Mouse (Mus musculus) heart, postnatal 10 days (tissue): ENCODE results near the gene Hivep3. TPM values are rescaled to one million over a fixed set of nuclear protein-coding genes. Genes with fewer than 3 reads are reported as not detected.

Experiments used
- DNase-seq, 2 experiments: peaks; one replicate each; pipeline ENCODE4 v3.0.0; 2021
- intact Hi-C: fragments of 180-260 bp; cut with DNase I; formaldehyde crosslinking; loops from one replicate; pipeline ENCODE4 v1.15.1; 2025
- total RNA-seq, 2 experiments: library from RNA; stranded (reverse); gene quantifications; 2 replicates each; pipeline ENCODE4 v1.2.3; 2021

Hivep3 gene
- total RNA-seq, 2 experiments from 2014 or later, result 5.7 to 5.9 TPM

DNA sequence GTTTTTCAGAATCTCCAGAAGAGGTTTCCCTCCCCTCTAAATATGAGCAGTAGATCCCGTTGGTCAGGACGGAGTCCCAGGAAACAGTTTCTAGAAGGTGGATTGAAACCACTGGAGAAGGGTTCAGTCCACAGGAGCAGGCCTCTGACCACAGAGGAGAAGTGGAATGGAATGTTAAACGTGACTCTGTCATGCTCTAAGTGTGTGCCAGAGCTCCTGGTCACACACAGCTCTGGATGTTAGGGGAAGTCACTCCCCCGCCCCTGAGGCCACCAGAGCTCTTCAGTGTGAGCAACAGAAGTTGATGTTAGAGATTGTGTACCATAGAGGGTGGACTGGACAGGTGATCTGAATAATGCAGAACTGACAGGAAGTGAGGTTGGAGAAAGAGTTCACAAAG is 258.2 kb downstream of the Hivep3 start:
- intact Hi-C loops, result no loop called here

DNA sequence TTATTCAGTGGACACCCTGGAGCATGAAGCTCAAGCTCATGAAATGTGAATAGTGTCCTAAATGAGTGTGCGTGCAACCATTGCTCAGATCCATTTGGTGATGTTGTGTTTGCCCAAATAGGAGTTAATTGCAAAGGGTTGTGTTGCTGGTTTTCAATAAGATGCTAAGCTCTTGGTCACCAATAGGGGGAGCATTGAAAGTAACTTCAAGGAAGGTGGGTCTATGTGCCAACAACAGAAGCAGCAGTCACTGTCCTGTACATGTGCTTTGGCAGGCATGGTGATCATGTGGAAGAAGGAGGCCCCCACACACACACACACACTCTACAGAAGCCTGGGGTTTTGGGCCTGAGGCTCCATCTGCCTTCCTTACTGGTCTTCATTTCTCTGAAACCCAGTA is 262.8 kb downstream of the Hivep3 start:
- no peak for DNase-seq
- intact Hi-C loops, result no loop called here

More for the DNA sequence above, 258.2 kb downstream of the Hivep3 start:
- DNase-seq, result no peak

GRCm38 (mm10) chr4:119997351-119997750 is 263.8 kb downstream of the Hivep3 start:
- intact Hi-C loops, result no loop called here
- DNase-seq, result no peak

GRCm38 (mm10) chr4:119998911-119999310 is 265.3 kb downstream of the Hivep3 start:
- DNase-seq, result no peak
- intact Hi-C loops, result no loop called here

GRCm38 (mm10) chr4:120000881-120001280 is 267.3 kb downstream of the Hivep3 start:
- intact Hi-C loops, result no loop called here
- DNase-seq, result no peak

- intact Hi-C loops, result no loop called here
- no peak for DNase-seq
Measured at GRCm38 (mm10) chr4:120003006-120003405, 269.4 kb downstream of the Hivep3 start.

DNA sequence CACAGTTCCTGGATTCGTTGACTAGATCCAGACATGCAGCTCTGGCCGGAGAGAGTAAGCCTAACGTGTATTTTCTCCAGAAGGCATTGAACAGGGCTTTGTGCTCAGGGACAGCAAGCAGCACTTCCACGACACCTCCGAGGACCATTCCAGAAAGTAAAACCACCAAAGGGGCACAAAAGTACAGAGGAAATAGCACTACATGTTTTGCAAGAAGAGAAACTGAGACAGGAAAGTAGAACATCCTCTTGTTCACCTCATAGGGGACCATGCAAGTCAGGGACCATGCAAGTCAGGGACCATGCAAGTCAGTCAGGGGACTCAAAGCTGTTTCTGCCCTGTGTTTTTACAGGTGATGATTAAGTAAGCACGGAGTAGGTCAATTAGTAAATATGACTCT is 272.5 kb downstream of the Hivep3 start:
- intact Hi-C loops, result no loop called here
- DNase-seq, result no peak

DNA sequence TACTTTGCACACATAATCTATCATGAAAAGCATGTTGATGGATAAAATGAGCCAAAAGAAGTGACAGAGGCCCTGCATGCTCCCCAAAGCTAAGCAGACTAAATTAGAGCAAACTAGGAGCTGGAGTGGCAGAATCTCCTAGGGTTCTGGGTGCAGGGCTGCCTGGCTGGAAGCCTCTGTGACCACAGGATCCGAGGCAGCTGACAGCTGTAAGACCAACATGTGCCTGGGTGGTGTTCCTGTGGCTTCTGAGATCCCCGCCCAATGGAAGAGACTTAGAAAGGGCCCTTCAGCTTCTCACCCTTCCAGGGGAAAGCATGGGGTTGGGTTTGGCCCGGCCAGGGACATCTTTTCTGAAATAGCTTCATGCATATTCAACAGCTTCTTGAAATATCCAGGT is 274.3 kb downstream of the Hivep3 start:
- intact Hi-C loops, result no loop called here
- DNase-seq, result no peak

DNA sequence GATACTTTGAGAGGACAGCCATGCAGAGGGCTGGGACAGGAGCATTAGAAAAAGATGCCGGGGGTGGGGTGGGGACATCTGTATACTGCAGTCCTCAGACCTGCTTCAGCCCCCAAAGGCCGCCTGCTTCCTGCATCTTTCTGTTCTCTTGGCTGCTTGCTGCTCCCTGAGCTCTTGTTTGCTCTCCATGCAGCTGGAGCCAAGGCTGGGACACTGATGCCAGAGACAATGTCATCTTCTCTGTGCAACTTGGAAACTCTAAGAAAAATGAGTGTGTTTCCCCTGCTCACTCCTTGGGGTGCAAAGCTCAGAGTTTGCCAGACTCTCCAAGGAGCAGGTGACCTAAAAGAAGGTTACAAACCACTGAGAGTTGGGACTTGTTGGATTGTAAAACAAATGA is 275.6 kb downstream of the Hivep3 start:
- intact Hi-C loops, result no loop called here
- DNase-seq, result peak; percentile 42 to 55

DNA sequence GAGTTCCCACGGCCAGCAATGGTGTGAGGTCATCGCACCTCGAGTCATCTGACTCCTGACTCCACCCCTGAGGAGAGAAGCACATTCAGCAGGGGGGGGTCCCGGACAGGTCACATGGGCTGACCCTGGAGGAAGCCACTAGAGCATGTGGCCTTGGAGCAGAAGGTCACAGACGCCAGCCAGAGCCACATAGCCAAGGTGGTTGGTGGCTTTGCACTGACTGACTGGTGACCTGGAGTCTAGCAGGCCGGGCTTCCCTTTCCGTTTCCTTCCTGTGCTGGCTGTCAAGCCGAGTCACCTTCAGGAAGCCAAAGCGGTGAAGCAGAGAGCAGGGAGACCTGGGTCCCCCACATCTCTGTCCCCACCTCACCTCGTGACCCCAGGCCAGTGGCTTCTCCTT is 278.2 kb downstream of the Hivep3 start:
- intact Hi-C loops, result loop anchor here (2.0 kb wide), 1 partner anchor 43 kb away; no protein-coding TSS in a partner anchor
- DNase-seq, result no peak

GRCm38 (mm10) chr4:120012891-120013290 is 279.3 kb downstream of the Hivep3 start:
- intact Hi-C loops, result loop anchor here (2.0 kb wide), 1 partner anchor 44 kb away; no protein-coding TSS in a partner anchor
- no peak for DNase-seq

DNA sequence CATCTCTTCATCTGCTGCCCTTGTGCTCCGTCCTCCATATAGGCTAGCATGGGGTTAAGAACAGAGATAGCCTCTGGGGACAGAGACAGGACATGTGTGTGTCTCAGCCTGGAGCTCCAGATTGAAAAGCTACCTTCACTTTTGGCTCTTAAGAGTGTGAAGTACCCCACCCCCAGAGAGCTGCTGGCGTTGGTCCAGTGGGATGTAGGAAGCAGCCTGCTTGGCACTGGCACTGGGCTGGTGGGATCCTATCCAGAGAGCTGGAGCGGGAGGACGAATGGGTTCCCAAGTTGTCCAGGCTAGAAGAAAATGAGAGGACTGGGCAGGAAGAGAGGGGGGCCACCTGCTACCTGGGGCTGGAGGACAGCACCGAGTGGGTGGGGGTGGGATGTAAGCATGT is 284.8 kb downstream of the Hivep3 start:
- DNase-seq, result no peak
- intact Hi-C loops, result no loop called here

GRCm38 (mm10) chr4:120022392-120022791 is 288.8 kb downstream of the Hivep3 start:
- intact Hi-C loops, result no loop called here
- no peak for DNase-seq

GRCm38 (mm10) chr4:120023221-120023840 is 289.7 kb downstream of the Hivep3 start:
- DNase-seq, result no peak
- intact Hi-C loops, result no loop called here

DNA sequence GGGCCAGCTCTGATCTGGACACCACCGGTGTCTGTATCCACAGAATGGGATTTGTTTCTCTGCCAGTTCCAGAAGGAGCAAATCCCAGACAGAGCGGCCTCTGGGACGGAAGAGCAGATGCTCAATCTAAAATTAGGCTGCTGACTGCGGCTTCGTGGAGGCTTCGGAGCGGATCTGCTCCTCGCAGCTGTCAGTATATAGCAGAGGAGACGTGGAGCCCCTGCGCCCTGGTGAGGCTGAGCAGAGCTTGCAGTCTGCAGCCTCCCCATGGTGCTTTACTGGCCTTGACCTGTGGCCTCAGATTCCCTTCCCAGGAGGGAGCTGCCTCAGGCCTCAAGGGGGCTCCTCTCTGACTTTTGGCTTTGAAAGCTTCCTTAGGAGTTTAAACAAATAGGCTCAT is 290.5 kb downstream of the Hivep3 start:
- intact Hi-C loops, result no loop called here
- DNase-seq, result peak; percentile 51 to 55

DNA sequence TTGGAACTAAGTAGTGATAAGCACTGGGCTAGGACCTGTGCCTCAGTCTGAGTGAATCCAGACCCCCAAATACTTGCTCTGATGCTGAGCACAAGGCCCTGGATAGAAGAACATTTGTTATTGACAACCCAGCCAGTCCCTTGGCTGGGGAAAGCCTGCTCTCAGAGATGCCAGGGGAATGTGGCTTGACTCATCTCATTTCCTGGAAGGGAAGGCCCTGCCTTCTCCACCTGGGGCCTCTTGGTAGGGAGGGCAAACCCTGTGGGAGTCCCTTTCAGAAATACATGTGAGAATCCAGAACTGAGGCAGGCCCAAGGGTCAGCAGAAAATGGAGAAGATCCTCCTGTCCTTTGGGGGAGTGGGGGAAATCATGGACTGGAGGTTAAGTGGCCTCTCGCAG is 294.1 kb downstream of the Hivep3 start:
- DNase-seq, result no peak
- intact Hi-C loops, result no loop called here

- intact Hi-C loops, result loop anchor here (5.0 kb wide), 1 partner anchor 72 kb away; no protein-coding TSS in a partner anchor
- no peak for DNase-seq
Measured at GRCm38 (mm10) chr4:120029937-120030336, 296.4 kb downstream of the Hivep3 start.

DNA sequence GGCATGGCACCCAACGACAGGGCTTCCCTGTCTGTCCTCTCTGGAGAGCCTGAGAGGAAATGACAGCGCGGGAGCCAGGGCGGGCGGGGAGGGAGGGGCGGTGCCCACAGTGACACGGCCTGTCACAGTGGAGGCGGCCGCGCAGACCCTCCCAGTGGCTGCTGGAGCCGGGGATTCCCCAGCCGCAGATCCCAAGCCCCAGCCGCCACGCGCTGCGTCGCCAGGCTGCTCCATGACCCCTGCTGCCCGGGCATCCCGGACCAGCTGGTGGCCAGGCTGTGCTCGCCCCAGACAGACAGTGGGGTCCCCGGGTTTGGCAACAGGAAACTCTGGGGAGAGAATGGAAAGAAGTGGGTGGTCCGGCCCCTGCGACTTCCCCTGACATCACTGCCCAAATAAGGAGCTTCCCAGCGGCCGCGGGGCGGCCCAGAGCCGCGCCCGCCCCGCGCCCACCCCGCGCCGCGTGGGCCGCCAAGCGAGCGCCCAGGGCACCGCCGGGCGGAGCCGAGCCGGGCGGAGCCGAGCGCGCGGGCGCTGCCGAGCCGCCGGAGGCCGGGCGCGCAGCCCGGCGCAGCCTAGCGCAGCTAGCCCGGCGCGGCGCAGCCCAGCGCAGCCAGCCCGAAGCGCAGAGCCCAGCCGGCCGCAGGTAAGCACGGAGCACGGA is 298.9 kb downstream of the Hivep3 start:
- intact Hi-C loops, result loop anchor here (5.0 kb wide), 1 partner anchor 70 kb away; no protein-coding TSS in a partner anchor
- DNase-seq, result peak; percentile 56 to 70

GRCm38 (mm10) chr4:120032984-120033355 is 299.4 kb downstream of the Hivep3 start:
- intact Hi-C loops, result loop anchor here (5.0 kb wide), 1 partner anchor 69 kb away; no protein-coding TSS in a partner anchor
- peak in 1 of 2 experiments; percentile 46 for DNase-seq

DNA sequence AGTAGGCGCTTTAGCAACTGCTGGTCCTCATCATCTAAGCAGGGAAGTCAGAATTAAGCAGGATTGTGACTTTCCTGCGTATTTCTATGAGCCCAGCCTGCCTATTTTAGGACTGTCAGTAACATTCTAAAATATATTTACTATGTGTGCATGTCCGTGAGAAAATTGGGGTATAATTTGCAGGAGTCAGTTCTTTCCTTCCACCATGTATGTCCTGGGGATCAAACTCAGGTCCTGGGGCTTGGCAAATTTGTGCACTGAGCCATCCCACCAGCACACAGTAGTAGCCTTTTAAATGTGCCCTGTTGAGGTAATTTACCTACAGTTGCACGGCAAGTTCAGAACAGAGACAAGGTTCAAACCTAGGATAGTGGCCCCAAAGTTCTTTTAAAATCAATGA is 302.7 kb downstream of the Hivep3 start:
- no peak for DNase-seq
- intact Hi-C loops, result no loop called here

- intact Hi-C loops, result no loop called here
- no peak for DNase-seq
Measured at GRCm38 (mm10) chr4:120037007-120037406, 303.4 kb downstream of the Hivep3 start.

- no peak for DNase-seq
- intact Hi-C loops, result no loop called here
Measured at GRCm38 (mm10) chr4:120041520-120041919, 307.9 kb downstream of the Hivep3 start.
